Mouse (Mus musculus) limb, embryonic 13.5 days (tissue): ENCODE data around the gene Zfp605. TPM values are rescaled to one million over a fixed set of nuclear protein-coding genes. Genes with fewer than 3 reads are reported as not detected.
"Not testable (repeated sequence)": the region's sequence is repeated elsewhere in the genome, so short reads cannot be mapped to it uniquely, and the experiment has no call there.

Source experiments
- ATAC-seq: fragments of 200-750 bp; cut with Nextera tagmentation; 2 replicates; pipeline ENCODE4 v1.8.0; 2017; ENCODE audit warnings: low read depth, moderate number of reproducible peaks, moderate TSS enrichment; ENCODE audit not compliant: low FRiP score
- H3K27ac ChIP-seq: fragments of 300-500 bp; sonication (generic); 2 replicates; pipeline ENCODE4 v1.5.1; 2015; ENCODE audit warnings: inconsistent platforms, mild to moderate bottlenecking, moderate library complexity
- H3K27me3 ChIP-seq: fragments of 300-500 bp; sonication (generic); 2 replicates; pipeline ENCODE4 v1.6.1; 2015; ENCODE audit warnings: mild to moderate bottlenecking, inconsistent platforms
- H3K36me3 ChIP-seq: fragments of 300-500 bp; sonication (generic); 2 replicates; pipeline ENCODE4 v1.6.1; 2015; ENCODE audit warnings: inconsistent platforms, mild to moderate bottlenecking, moderate library complexity
- H3K4me1 ChIP-seq: fragments of 300-500 bp; sonication (generic); 2 replicates; pipeline ENCODE4 v1.6.1; 2015; ENCODE audit warnings: inconsistent platforms
- H3K4me2 ChIP-seq: fragments of 300-500 bp; sonication (generic); replicated peaks from 2 replicates; pipeline ENCODE4 v1.6.1; 2015; ENCODE audit warnings: inconsistent platforms, mild to moderate bottlenecking, moderate library complexity
- H3K4me3 ChIP-seq: fragments of 300-500 bp; sonication (generic); 2 replicates; pipeline ENCODE4 v1.5.1; 2015; ENCODE audit warnings: moderate library complexity, mild to moderate bottlenecking, inconsistent platforms
- H3K9ac ChIP-seq: fragments of 300-500 bp; sonication (generic); 2 replicates; pipeline ENCODE4 v1.6.1; 2015; ENCODE audit warnings: mild to moderate bottlenecking, inconsistent platforms
- H3K9me3 ChIP-seq: fragments of 300-500 bp; sonication (generic); 2 replicates; pipeline ENCODE4 v1.6.1; 2016; ENCODE audit warnings: inconsistent platforms
- WGBS: fragments of 180-500 bp; shearing (Covaris S2); methylation state at CpG from one replicate; pipeline ENCODE4 v1.1.7; 2015; 5-methylcytosine and 5-hydroxymethylcytosine counted together
- polyA plus RNA-seq: library from polyadenylated mRNA; unstranded; fragments of >200 nt; fragmentation: Nextera tagmentation; extraction: Ambion mirVana; gene quantifications from 2 replicates; pipeline ENCODE4 v1.2.1, GENCODE M21; 2015

Gene Zfp605
- polyA plus RNA-seq, 1 experiment from 2014 or later = 5.3 TPM

GRCm38 (mm10) chr5:110101716-110102347 lies 8.1 kb upstream of the Zfp605 start:
- peak overlapping the region; percentile 14; the same call in 1 of the 2 replicates for H3K9ac ChIP-seq
- H3K4me1 ChIP-seq = peaks cover 24% of the 10 kb centered on the region
- H3K27me3 ChIP-seq = peaks cover 12% of the 10 kb centered on the region
- H3K27ac ChIP-seq = no peak overlapping the region
- peak overlapping the region; percentile 42 for H3K4me3 ChIP-seq
- WGBS = 9% methylated on average over 34 of the region's 34 CpGs
- ATAC-seq = 0 out of 2 replicates have a peak, but pooled peaks have one; percentile 13
- H3K36me3 ChIP-seq = peaks cover 45% of the 10 kb centered on the region
- no peaks in the 10 kb centered on the region for H3K9me3 ChIP-seq
- peak overlapping the region; percentile 76 for H3K4me2 ChIP-seq

GRCm38 (mm10) chr5:110102429-110102828 lies 7.5 kb upstream of the Zfp605 start:
- Histone ChIP-seq H3K9ac (no peak overlapping the region), H3K4me2 (peak overlapping the region; percentile 76), H3K4me1 (peaks cover 26% of the 10 kb centered on the region), H3K27me3 (peaks cover 12% of the 10 kb centered on the region), H3K36me3 (peaks cover 46% of the 10 kb centered on the region), H3K27ac (no peak overlapping the region), H3K4me3 (no peak overlapping the region; the same call in 1 of the 2 replicates), H3K9me3 (no peaks in the 10 kb centered on the region)
- WGBS = 88% methylated on average over 13 of the region's 13 CpGs
- ATAC-seq = no peak

GRCm38 (mm10) chr5:110102853-110103625 lies 6.9 kb upstream of the Zfp605 start:
- peaks cover 46% of the 10 kb centered on the region for H3K36me3 ChIP-seq
- no peak overlapping the region for H3K4me3 ChIP-seq
- no peak overlapping the region for H3K9ac ChIP-seq
- H3K27me3 ChIP-seq = peaks cover 12% of the 10 kb centered on the region
- no peaks in the 10 kb centered on the region for H3K9me3 ChIP-seq
- 94% methylated on average over 19 of the region's 19 CpGs for WGBS
- no peak for ATAC-seq
- H3K4me2 ChIP-seq = no peak overlapping the region
- H3K4me1 ChIP-seq = peaks cover 26% of the 10 kb centered on the region
- no peak overlapping the region for H3K27ac ChIP-seq

- peaks cover 46% of the 10 kb centered on the region for H3K36me3 ChIP-seq
- H3K4me2 ChIP-seq = no peak overlapping the region
- H3K27me3 ChIP-seq = peaks cover 12% of the 10 kb centered on the region
- no peak overlapping the region for H3K9ac ChIP-seq
- peaks cover 26% of the 10 kb centered on the region for H3K4me1 ChIP-seq
- H3K27ac ChIP-seq = no peak overlapping the region
- H3K9me3 ChIP-seq = 0 out of 2 replicates have a peak, but pooled peaks cover 2% of the 10 kb centered on the region
- ATAC-seq = no peak
- H3K4me3 ChIP-seq = no peak overlapping the region
- 96% methylated on average over 27 of the region's 27 CpGs for WGBS
These were observed 5.8 kb upstream of the Zfp605 start for GRCm38 (mm10) chr5:110103901-110104615.

GRCm38 (mm10) chr5:110104616-110105380 lies 5.1 kb upstream of the Zfp605 start:
- Histone ChIP-seq H3K4me3 (no peak overlapping the region), H3K9me3 (0 out of 2 replicates have a peak, but pooled peaks cover 5% of the 10 kb centered on the region), H3K4me2 (no peak overlapping the region), H3K9ac (no peak overlapping the region), H3K36me3 (peaks cover 46% of the 10 kb centered on the region), H3K27ac (no peak overlapping the region), H3K27me3 (peaks cover 12% of the 10 kb centered on the region), H3K4me1 (peaks cover 26% of the 10 kb centered on the region)
- WGBS = 94% methylated on average over 36 of the region's 36 CpGs
- no peak for ATAC-seq

GRCm38 (mm10) chr5:110106140-110106871 lies 3.6 kb upstream of the Zfp605 start:
- Histone ChIP-seq H3K9me3 (0 out of 2 replicates have a peak, but pooled peaks cover 5% of the 10 kb centered on the region), H3K27ac (no peak overlapping the region), H3K4me2 (peak overlapping the region; percentile 92), H3K4me3 (peak overlapping the region; percentile 77), H3K4me1 (peaks cover 25% of the 10 kb centered on the region), H3K36me3 (peaks cover 46% of the 10 kb centered on the region), H3K9ac (peak overlapping the region; percentile 83; the same call in 1 of the 2 replicates), H3K27me3 (peaks cover 8% of the 10 kb centered on the region)
- ATAC-seq = no peak
- 93% methylated on average over 26 of the region's 26 CpGs for WGBS

- no peak; the same call in 1 of the 2 replicates for ATAC-seq
- Histone ChIP-seq H3K27ac (peak overlapping the region; percentile 99), H3K9ac (peak overlapping the region; percentile 83), H3K36me3 (peaks cover 49% of the 10 kb centered on the region), H3K4me1 (peaks cover 17% of the 10 kb centered on the region), H3K4me2 (peak overlapping the region; percentile 92), H3K27me3 (peaks cover under 1% of the 10 kb centered on the region; the same call in 1 of the 2 replicates), H3K4me3 (peak overlapping the region; percentile 77), H3K9me3 (0 out of 2 replicates have a peak, but pooled peaks cover 5% of the 10 kb centered on the region)
- WGBS = 16% methylated on average over 41 of the region's 41 CpGs
These were observed 2.9 kb upstream of the Zfp605 start for GRCm38 (mm10) chr5:110106901-110107564.

GRCm38 (mm10) chr5:110107581-110108304 lies 2.1 kb upstream of the Zfp605 start, which contains the start of gene Gtpbp6:
Gtpbp6 (minus strand) TSS chr5:110108197.
- H3K4me3 ChIP-seq = peak within 1 kb of the TSS; percentile 77
- 0 out of 2 replicates have a peak, but pooled peaks cover 5% of the 10 kb centered on the region for H3K9me3 ChIP-seq
- peaks cover 16% of the 10 kb centered on the region for H3K4me1 ChIP-seq
- no peaks in the 10 kb centered on the region for H3K27me3 ChIP-seq
- peaks cover 48% of the 10 kb centered on the region for H3K36me3 ChIP-seq
- peak within 1 kb of the TSS; percentile 99 for H3K27ac ChIP-seq
- H3K4me2 ChIP-seq = peak within 1 kb of the TSS; percentile 92
- peak; percentile 91 for ATAC-seq
- peak within 1 kb of the TSS; percentile 83 for H3K9ac ChIP-seq
- under 1% methylated on average over 71 of the region's 71 CpGs for WGBS

GRCm38 (mm10) chr5:110108305-110108628 lies 1.6 kb upstream of the Zfp605 start:
- no peak overlapping the region for H3K9ac ChIP-seq
- peaks cover 16% of the 10 kb centered on the region for H3K4me1 ChIP-seq
- H3K27me3 ChIP-seq = no peaks in the 10 kb centered on the region
- H3K27ac ChIP-seq = peak overlapping the region; percentile 99; the same call in 1 of the 2 replicates
- H3K36me3 ChIP-seq = peaks cover 47% of the 10 kb centered on the region
- peak overlapping the region; percentile 92 for H3K4me2 ChIP-seq
- 2% methylated on average over 7 of the region's 7 CpGs for WGBS
- ATAC-seq = no peak
- peak overlapping the region; percentile 77 for H3K4me3 ChIP-seq
- H3K9me3 ChIP-seq = 0 out of 2 replicates have a peak, but pooled peaks cover 5% of the 10 kb centered on the region

GRCm38 (mm10) chr5:110122380-110122779 lies 12.5 kb downstream of the Zfp605 start:
- H3K9me3 ChIP-seq, H3K27ac ChIP-seq, ATAC-seq, H3K9ac ChIP-seq, H3K4me2 ChIP-seq, H3K27me3 ChIP-seq, H3K4me1 ChIP-seq, H3K4me3 ChIP-seq: not testable (repeated sequence)
- peaks cover 45% of the 10 kb centered on the region for H3K36me3 ChIP-seq
- WGBS = 80% methylated on average over 3 of the region's 3 CpGs
